Mouse (Mus musculus) liver, postnatal 0 days (tissue): ENCODE data around the gene 1810043G02Rik. TPM values are rescaled to one million over a fixed set of nuclear protein-coding genes. Genes with fewer than 3 reads are reported as not detected.

Experiments used
- ATAC-seq: fragments of 200-750 bp; cut with Nextera tagmentation; 2 replicates; pipeline ENCODE4 v1.8.0; 2017; ENCODE audit warnings: mild to moderate bottlenecking, moderate library complexity
- DNase-seq: peaks from one replicate; pipeline ENCODE4 v3.0.0-alpha.2; 2016
- H3K27ac ChIP-seq: fragments of 300-500 bp; sonication (generic); 2 replicates; pipeline ENCODE4 v1.5.1; 2014; ENCODE audit warnings: antibody characterized with exemption, moderate library complexity, mild to moderate bottlenecking, low read depth
- H3K27me3 ChIP-seq: fragments of 300-500 bp; sonication (generic); 2 replicates; pipeline ENCODE4 v1.6.1; 2014; ENCODE audit warnings: low read length, control low read depth, mixed read lengths; ENCODE audit not compliant: insufficient read depth
- H3K36me3 ChIP-seq: fragments of 300-500 bp; sonication (generic); replicated peaks from 2 replicates; pipeline ENCODE4 v1.6.1; 2014; ENCODE audit warnings: mild to moderate bottlenecking, control low read depth, low read length, moderate library complexity, mixed read lengths; ENCODE audit not compliant: insufficient read depth
- H3K4me1 ChIP-seq: fragments of 300-500 bp; sonication (generic); 2 replicates; pipeline ENCODE4 v1.6.1; 2014; ENCODE audit warnings: antibody characterized with exemption, mild to moderate bottlenecking, control low read depth; ENCODE audit not compliant: insufficient read depth
- H3K4me2 ChIP-seq: fragments of 300-500 bp; sonication (generic); 2 replicates; pipeline ENCODE4 v1.6.1; 2014; ENCODE audit warnings: low read depth, mild to moderate bottlenecking, low read length, moderate library complexity, mixed read lengths
- H3K4me3 ChIP-seq: fragments of 300-500 bp; sonication (generic); 2 replicates; pipeline ENCODE4 v1.5.1; 2014; ENCODE audit warnings: low read depth, low read length
- H3K9ac ChIP-seq: fragments of 300-500 bp; sonication (generic); replicated peaks from 2 replicates; pipeline ENCODE4 v1.6.1; 2014; ENCODE audit warnings: mild to moderate bottlenecking, moderate library complexity
- H3K9me3 ChIP-seq: fragments of 300-500 bp; sonication (generic); 2 replicates; pipeline ENCODE4 v1.6.1; 2016; ENCODE audit warnings: mild to moderate bottlenecking, control low read depth, low read length, mixed read lengths
- CTCF ChIP-seq: sonication (generic); IDR thresholded peaks from 2 replicates; pipeline ENCODE4 v1.5.1; 2016; ENCODE audit warnings: antibody characterized with exemption, low read depth
- EP300 ChIP-seq: IDR thresholded peaks from 2 replicates; pipeline ENCODE4 v1.6.1; 2016; ENCODE audit warnings: antibody characterized with exemption, low read depth, mild to moderate bottlenecking
- whole genome bisulfite sequencing: fragments of 180-500 bp; shearing (Covaris S2); extraction: QIAGEN DNeasy Blood & Tissue Kit; methylation state at CpG from one replicate; pipeline ENCODE4 v1.1.7; 2014; ENCODE audit not compliant: insufficient replicate concordance; 5-methylcytosine and 5-hydroxymethylcytosine counted together
- polyA plus RNA-seq: library from polyadenylated mRNA; unstranded; fragments of >200 nt; fragmentation: Nextera tagmentation; extraction: Ambion mirVana; gene quantifications from 2 replicates; pipeline ENCODE4 v1.2.1, GENCODE M21; 2015

Gene 1810043G02Rik
- polyA plus RNA-seq, 1 experiment from 2014 or later = 4.0 TPM

DNA sequence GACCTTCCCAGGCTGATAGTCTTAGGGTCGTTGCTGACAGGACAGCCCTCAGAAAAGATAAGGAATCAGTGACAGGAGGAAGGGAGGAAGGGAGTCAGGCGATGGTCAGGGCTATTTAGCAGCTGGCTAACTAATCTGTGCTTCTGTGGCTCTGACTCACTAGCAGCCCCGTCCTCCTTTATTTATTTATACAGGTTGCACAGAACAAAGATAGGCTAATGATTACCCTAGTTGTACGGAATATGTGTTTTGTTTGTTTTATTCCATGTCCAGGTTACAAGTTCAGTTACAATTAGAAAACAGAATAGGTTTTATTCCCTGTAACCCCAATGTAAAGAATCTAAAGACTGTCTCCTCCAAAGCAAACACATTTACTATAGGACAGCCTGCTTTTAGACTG lies 2.7 kb upstream of the 1810043G02Rik start:
- Histone ChIP-seq H3K36me3 (no peaks in the 10 kb centered on the region), H3K27me3 (no peaks in the 10 kb centered on the region), H3K9ac (no peak overlapping the region), H3K27ac (no peak overlapping the region; the same call in 1 of the 2 replicates), H3K9me3 (no peaks in the 10 kb centered on the region), H3K4me3 (no peak overlapping the region), H3K4me1 (peaks cover 22% of the 10 kb centered on the region), H3K4me2 (no peak overlapping the region)
- ATAC-seq (peak; percentile 16; the same call in 1 of the 2 replicates), DNase-seq (no peak)
- TF ChIP-seq CTCF (no peak), EP300 (no peak)
- WGBS = 16% methylated on average over 4 of the region's 4 CpGs

- 62% methylated on average over 8 of the region's 8 CpGs for WGBS
- peak; percentile 50 for DNase-seq
Measured at GRCm38 (mm10) chr10:77976458-77977150, 1.7 kb upstream of the 1810043G02Rik start.

GRCm38 (mm10) chr10:77984660-77985059 lies 6.3 kb downstream of the 1810043G02Rik start:
- no peaks in the 10 kb centered on the region for H3K4me1 ChIP-seq
- H3K4me3 ChIP-seq = no peak overlapping the region
- no peak overlapping the region for H3K27ac ChIP-seq
- H3K27me3 ChIP-seq = no peaks in the 10 kb centered on the region
- H3K36me3 ChIP-seq = peaks cover 26% of the 10 kb centered on the region
- 2% methylated on average over 4 of the region's 4 CpGs for WGBS
- H3K9me3 ChIP-seq = no peaks in the 10 kb centered on the region
- DNase-seq (peak; percentile 83), ATAC-seq (peak; percentile 71)
- H3K4me2 ChIP-seq = no peak overlapping the region
- no peak overlapping the region for H3K9ac ChIP-seq
- TF ChIP-seq CTCF (peak; percentile 95), EP300 (no peak)

More at GRCm38 (mm10) chr10:77976458-77977150, 1.7 kb upstream of the 1810043G02Rik start:
- no peaks in the 10 kb centered on the region for H3K27me3 ChIP-seq
- H3K4me3 ChIP-seq = no peak overlapping the region
- no peaks in the 10 kb centered on the region for H3K36me3 ChIP-seq
- peaks cover 22% of the 10 kb centered on the region for H3K4me1 ChIP-seq
- 0 out of 2 replicates have a peak overlapping the region, but pooled peaks have one; percentile 22 for H3K27ac ChIP-seq
- ATAC-seq = no peak
- TF ChIP-seq CTCF (no peak), EP300 (no peak)
- H3K9ac ChIP-seq = no peak overlapping the region
- no peaks in the 10 kb centered on the region for H3K9me3 ChIP-seq
- no peak overlapping the region for H3K4me2 ChIP-seq

DNA sequence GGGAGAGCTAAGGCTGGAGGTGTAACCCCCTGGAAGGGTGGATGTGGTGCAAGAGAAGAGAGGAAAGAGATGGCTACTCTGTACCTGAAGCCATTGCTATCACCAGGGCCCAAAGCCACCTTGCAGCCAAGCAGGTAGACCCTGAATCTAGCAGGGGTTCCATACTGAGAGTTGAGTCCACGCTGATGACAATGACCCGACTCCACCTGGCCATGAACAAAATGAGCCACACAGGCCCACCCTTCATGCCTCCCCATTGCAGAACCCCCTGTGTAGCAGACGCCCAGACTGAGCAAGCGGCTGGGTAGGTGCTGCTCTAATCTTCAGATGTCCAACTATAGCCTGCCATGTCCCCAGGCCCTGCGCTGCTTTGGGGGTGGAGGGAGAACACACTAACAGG lies 7.5 kb downstream of the 1810043G02Rik start:
- TF ChIP-seq EP300 = no peak
- TF ChIP-seq CTCF = no peak
- no peak overlapping the region for H3K4me3 ChIP-seq
- H3K4me2 ChIP-seq = no peak overlapping the region
- H3K9ac ChIP-seq = no peak overlapping the region
- no peaks in the 10 kb centered on the region for H3K27me3 ChIP-seq
- no peaks in the 10 kb centered on the region for H3K9me3 ChIP-seq
- H3K4me1 ChIP-seq = no peaks in the 10 kb centered on the region
- WGBS = 83% methylated on average over 5 of the region's 5 CpGs
- H3K27ac ChIP-seq = no peak overlapping the region
- no peak for DNase-seq
- no peak for ATAC-seq
- H3K36me3 ChIP-seq = peaks cover 37% of the 10 kb centered on the region

DNA sequence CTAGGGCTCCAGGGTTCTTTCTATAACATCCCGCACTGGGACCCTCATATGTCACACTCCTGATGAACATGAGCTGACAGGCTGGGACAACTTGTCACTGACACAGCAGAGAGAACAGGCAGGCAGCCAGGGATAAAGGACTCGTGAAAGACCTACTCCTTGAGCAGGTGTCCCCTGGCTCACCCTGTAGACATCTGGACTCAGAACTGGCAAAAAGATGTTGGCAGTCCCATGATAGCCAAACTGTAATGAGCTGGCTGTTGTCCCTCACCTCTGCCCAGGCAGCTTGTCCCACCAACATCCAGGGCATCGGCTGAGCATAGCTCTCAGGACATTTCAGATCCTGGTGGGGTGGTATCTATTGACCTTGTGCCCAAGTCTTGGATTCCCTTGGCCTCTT lies 17.3 kb downstream of the 1810043G02Rik start:
- ATAC-seq = no peak
- WGBS = 87% methylated on average over 3 of the region's 3 CpGs
- no peaks in the 10 kb centered on the region for H3K4me1 ChIP-seq
- no peak for DNase-seq
- TF ChIP-seq EP300 = no peak
- TF ChIP-seq CTCF = no peak
- no peak overlapping the region for H3K9ac ChIP-seq
- no peaks in the 10 kb centered on the region for H3K9me3 ChIP-seq
- no peak overlapping the region for H3K27ac ChIP-seq
- peaks cover 87% of the 10 kb centered on the region for H3K36me3 ChIP-seq
- H3K4me2 ChIP-seq = no peak overlapping the region
- H3K4me3 ChIP-seq = no peak overlapping the region
- H3K27me3 ChIP-seq = no peaks in the 10 kb centered on the region

DNA sequence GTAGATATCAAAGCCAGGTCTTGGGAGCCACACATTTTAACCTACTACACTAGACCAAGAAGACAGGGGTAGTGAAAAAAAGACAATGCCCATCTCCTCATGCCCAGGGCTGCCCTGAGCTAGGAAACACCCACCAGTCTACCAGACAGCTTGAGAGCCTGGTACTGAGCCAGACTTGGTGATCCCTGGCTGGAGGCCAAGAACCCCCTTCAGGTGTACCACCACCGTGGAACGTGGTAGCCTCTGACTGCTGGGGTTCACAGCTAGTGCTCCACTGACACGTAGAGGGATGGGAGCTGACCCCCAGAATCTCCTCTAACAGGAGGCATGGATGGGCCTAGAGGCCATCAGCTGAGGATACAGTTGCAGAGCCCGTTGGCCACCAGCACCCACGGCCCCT lies 21.9 kb downstream of the 1810043G02Rik start:
- Histone ChIP-seq H3K4me2 (no peak overlapping the region), H3K4me1 (peaks cover 7% of the 10 kb centered on the region), H3K4me3 (no peak overlapping the region), H3K27ac (no peak overlapping the region), H3K27me3 (no peaks in the 10 kb centered on the region), H3K9ac (no peak overlapping the region), H3K9me3 (no peaks in the 10 kb centered on the region), H3K36me3 (peaks cover 74% of the 10 kb centered on the region)
- TF ChIP-seq CTCF = no peak
- no peak for TF ChIP-seq EP300
- DNase-seq = no peak
- 90% methylated on average over 5 of the region's 5 CpGs for WGBS
- no peak for ATAC-seq
